Mouse (Mus musculus): ENCODE results near the gene E130308A19Rik. TPM values are rescaled to one million over a fixed set of nuclear protein-coding genes. Genes with fewer than 3 reads are reported as not detected.
"Not testable (repeated sequence)": the region's sequence is repeated elsewhere in the genome, so short reads cannot be mapped to it uniquely, and the experiment has no call there.

Gene E130308A19Rik
- total and polyA plus RNA-seq, 2 experiments from 2014 or later = 11.3 to 16.3 TPM

DNA sequence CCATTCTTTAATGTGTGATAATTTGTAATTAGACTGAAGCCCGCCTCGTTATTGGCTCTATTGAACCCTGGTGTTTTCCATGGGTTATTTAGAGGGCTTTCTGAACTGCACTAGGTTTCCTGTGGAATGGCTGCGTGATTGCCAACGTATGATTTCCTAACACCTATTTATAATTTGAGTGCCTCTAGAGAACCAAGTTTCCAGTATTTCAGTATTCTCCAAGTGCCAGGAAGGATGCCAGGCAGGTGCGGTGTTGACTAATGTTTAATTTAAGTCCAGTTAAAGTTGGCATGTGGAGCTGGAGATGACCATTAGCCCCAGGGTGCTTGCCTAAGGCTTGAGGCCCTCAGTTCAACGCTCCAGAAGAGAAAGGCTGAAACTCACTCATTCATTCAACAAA lies 161.1 kb downstream of the E130308A19Rik start:
- H3K4me3 ChIP-seq (ENCODE audit: low read depth, low read length) = no peak overlapping the region
- H3K27me3 ChIP-seq (ENCODE audit: control insufficient read depth, insufficient read depth, low read length) = no peaks in the 10 kb centered on the region
- ATAC-seq (ENCODE audit: insufficient read depth, low read depth) (no peak), DNase-seq (ENCODE audit: low spot score) (no peak)
- H3K9me3 ChIP-seq (replicated peaks; ENCODE audit: control insufficient read depth, low read length) = no peaks in the 10 kb centered on the region
- TF ChIP-seq CTCF (IDR thresholded peaks at IDR 0.05; ENCODE audit: low read depth) (no peak), EP300 (IDR thresholded peaks at IDR 0.05; ENCODE audit: low read depth) (no peak)
- WGBS = 60% methylated on average over 6 of the region's 6 CpGs
- H3K4me2 ChIP-seq (ENCODE audit: low read depth, low read length) = no peak overlapping the region
- no peaks in the 10 kb centered on the region for H3K36me3 ChIP-seq (replicated peaks; ENCODE audit: control insufficient read depth, insufficient read depth, low read length)
- no peak overlapping the region for H3K27ac ChIP-seq (ENCODE audit: low read depth)
- peaks cover 4% of the 10 kb centered on the region; the same call in 1 of the 2 replicates for H3K4me1 ChIP-seq (ENCODE audit: control insufficient read depth, insufficient read depth)
- H3K9ac ChIP-seq (replicated peaks; ENCODE audit: low read depth, low read length) = no peak overlapping the region

DNA sequence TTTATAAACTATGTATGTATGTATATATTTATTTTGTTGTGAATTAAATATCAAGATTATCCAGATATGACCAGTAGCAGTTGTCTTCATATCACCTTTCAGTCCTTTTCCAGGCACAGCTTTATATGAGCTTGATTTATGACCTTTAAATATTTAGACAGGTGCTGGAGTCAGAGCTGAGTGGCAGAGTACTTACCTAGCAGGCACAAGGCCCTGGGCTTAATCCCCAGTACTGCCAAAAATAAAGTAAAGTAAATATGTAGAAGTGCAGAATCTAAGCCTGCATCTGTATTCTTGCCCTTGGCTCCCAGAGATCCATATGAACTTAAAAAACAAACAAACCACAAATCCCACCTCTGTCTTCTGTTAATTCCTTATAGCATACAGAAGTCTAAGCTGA lies 163.0 kb downstream of the E130308A19Rik start:
- Histone ChIP-seq H3K4me1 (ENCODE audit: control insufficient read depth, insufficient read depth) (no peaks in the 10 kb centered on the region), H3K4me2 (ENCODE audit: low read depth, low read length) (no peak overlapping the region), H3K27me3 (ENCODE audit: control insufficient read depth, insufficient read depth, low read length) (no peaks in the 10 kb centered on the region), H3K9me3 (replicated peaks; ENCODE audit: control insufficient read depth, low read length) (no peaks in the 10 kb centered on the region), H3K4me3 (ENCODE audit: low read depth, low read length) (no peak overlapping the region), H3K9ac (replicated peaks; ENCODE audit: low read depth, low read length) (no peak overlapping the region), H3K27ac (ENCODE audit: low read depth) (no peak overlapping the region), H3K36me3 (replicated peaks; ENCODE audit: control insufficient read depth, insufficient read depth, low read length) (no peaks in the 10 kb centered on the region)
- DNase-seq (ENCODE audit: low spot score) (no peak), ATAC-seq (ENCODE audit: insufficient read depth, low read depth) (no peak)
- TF ChIP-seq CTCF (IDR thresholded peaks at IDR 0.05; ENCODE audit: low read depth) = no peak
- no peak for TF ChIP-seq EP300 (IDR thresholded peaks at IDR 0.05; ENCODE audit: low read depth)

DNA sequence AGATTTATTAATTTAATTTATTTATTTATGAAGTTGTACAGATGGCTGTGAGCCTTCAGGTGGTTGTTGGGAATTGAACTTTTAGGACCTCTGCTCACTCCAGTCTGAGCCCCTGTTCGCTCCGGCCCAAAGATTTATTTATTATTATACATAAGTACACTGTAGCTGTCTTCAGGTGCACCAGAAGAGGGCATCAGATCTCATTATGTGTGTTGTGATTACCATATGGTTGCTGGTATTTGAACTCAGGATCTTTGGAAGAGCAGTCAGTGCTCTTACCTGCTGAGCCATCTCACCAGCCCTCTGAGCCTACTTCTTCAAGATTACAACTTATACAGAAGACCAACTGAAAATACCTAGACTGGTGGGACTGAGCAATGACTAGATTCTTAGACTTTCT lies 167.6 kb downstream of the E130308A19Rik start:
- not testable (repeated sequence) for H3K36me3 ChIP-seq (replicated peaks; ENCODE audit: control insufficient read depth, insufficient read depth, low read length); H3K27ac ChIP-seq (ENCODE audit: low read depth); H3K4me3 ChIP-seq (ENCODE audit: low read depth, low read length); DNase-seq (ENCODE audit: low spot score); H3K4me2 ChIP-seq (ENCODE audit: low read depth, low read length); H3K4me1 ChIP-seq (ENCODE audit: control insufficient read depth, insufficient read depth); H3K27me3 ChIP-seq (ENCODE audit: control insufficient read depth, insufficient read depth, low read length); H3K9ac ChIP-seq (replicated peaks; ENCODE audit: low read depth, low read length); ATAC-seq (ENCODE audit: insufficient read depth, low read depth); H3K9me3 ChIP-seq (replicated peaks; ENCODE audit: control insufficient read depth, low read length)
- peak; percentile 21; the same call in 1 of the 2 replicates for TF ChIP-seq CTCF (IDR thresholded peaks at IDR 0.05; ENCODE audit: low read depth)
- WGBS = 79% methylated on average over 2 of the region's 2 CpGs

DNA sequence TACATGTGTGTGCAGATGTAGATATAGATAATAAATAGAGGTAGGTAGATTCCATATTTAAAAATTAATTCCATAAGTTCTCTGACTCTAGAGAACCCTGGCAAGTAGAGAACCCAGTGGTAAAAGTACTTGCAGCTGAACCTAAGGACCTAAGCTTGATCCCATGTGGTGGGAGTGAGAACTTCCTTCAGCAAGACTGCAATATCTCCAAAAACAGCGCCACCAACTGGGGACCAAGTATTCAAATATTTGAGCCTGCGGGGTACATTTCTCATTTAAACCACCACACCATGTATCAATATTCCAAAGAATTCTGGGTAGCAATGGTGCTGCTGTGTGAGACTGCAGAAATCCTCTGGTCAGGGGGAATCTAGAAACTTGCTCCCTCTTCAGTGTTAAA lies 168.1 kb downstream of the E130308A19Rik start:
- Histone ChIP-seq H3K4me1 (ENCODE audit: control insufficient read depth, insufficient read depth) (no peaks in the 10 kb centered on the region), H3K9me3 (replicated peaks; ENCODE audit: control insufficient read depth, low read length) (no peaks in the 10 kb centered on the region), H3K9ac (replicated peaks; ENCODE audit: low read depth, low read length) (no peak overlapping the region), H3K27me3 (ENCODE audit: control insufficient read depth, insufficient read depth, low read length) (no peaks in the 10 kb centered on the region), H3K27ac (ENCODE audit: low read depth) (no peak overlapping the region), H3K36me3 (replicated peaks; ENCODE audit: control insufficient read depth, insufficient read depth, low read length) (no peaks in the 10 kb centered on the region), H3K4me2 (ENCODE audit: low read depth, low read length) (no peak overlapping the region), H3K4me3 (ENCODE audit: low read depth, low read length) (no peak overlapping the region)
- 75% methylated on average over 2 of the region's 2 CpGs for WGBS
- TF ChIP-seq EP300 (IDR thresholded peaks at IDR 0.05; ENCODE audit: low read depth) (no peak), CTCF (IDR thresholded peaks at IDR 0.05; ENCODE audit: low read depth) (peak; percentile 14; the same call in 1 of the 2 replicates)
- ATAC-seq (ENCODE audit: insufficient read depth, low read depth) (no peak), DNase-seq (ENCODE audit: low spot score) (no peak)

DNA sequence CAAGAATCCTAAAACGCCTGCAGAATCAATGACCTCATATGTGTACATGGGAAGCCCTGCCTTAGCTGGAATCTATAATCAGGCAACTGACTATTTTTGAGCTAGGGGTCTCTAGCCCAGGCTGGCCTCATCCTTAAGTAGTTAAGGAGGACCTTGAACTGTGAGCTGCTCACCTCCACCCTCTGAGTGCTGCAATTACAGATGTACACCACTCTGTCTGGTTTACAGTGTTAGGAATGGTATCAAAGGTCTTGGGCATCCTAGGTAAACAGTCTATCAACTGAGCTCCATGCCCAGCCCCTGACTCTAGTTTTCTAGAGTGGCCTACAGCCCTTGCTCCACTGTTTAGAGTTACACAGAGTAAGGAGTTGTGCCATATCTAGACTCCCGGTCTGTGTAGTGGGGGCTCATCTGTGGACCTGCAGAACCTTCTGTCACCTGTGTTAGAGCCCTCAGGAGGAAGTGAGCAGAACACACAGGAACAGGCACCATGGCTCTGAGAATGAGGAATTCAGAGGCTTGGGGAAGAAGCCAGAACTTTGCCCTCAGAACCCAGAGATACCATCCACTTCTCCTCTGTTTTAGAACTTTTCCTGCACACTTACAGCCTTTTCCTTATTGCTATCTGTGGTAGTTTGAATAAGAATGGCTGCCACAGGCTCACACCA lies 169.9 kb downstream of the E130308A19Rik start:
- no peak overlapping the region for H3K4me2 ChIP-seq (ENCODE audit: low read depth, low read length)
- 56% methylated on average over 2 of the region's 2 CpGs for WGBS
- H3K9me3 ChIP-seq (replicated peaks; ENCODE audit: control insufficient read depth, low read length) = no peaks in the 10 kb centered on the region
- H3K27ac ChIP-seq (ENCODE audit: low read depth) = no peak overlapping the region
- TF ChIP-seq EP300 (IDR thresholded peaks at IDR 0.05; ENCODE audit: low read depth) (no peak), CTCF (IDR thresholded peaks at IDR 0.05; ENCODE audit: low read depth) (no peak)
- H3K4me1 ChIP-seq (ENCODE audit: control insufficient read depth, insufficient read depth) = no peaks in the 10 kb centered on the region
- no peaks in the 10 kb centered on the region for H3K36me3 ChIP-seq (replicated peaks; ENCODE audit: control insufficient read depth, insufficient read depth, low read length)
- no peak overlapping the region for H3K9ac ChIP-seq (replicated peaks; ENCODE audit: low read depth, low read length)
- no peak overlapping the region for H3K4me3 ChIP-seq (ENCODE audit: low read depth, low read length)
- no peaks in the 10 kb centered on the region for H3K27me3 ChIP-seq (ENCODE audit: control insufficient read depth, insufficient read depth, low read length)
- ATAC-seq (ENCODE audit: insufficient read depth, low read depth) (no peak), DNase-seq (ENCODE audit: low spot score) (no peak)

DNA sequence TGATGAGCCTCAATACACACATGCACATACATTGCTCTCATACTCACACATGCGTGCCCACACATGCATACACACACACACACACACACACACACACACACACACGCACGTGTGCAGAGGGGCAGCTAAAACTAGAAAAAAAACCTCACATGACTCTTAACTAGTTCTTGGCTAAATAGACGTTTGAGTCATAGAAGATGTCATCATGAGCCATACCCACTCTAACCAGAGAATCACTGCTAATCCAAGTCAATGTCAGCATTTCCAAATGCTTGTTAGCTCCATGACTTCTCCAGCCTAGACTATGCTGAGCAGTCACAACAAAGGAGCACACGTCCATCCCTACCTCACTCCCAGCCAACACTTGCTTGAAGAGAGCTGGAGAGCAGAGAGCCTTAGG lies 174.2 kb downstream of the E130308A19Rik start:
- H3K4me2 ChIP-seq (ENCODE audit: low read depth, low read length) = no peak overlapping the region

More for the DNA sequence above, 174.2 kb downstream of the E130308A19Rik start:
- no peak for DNase-seq (ENCODE audit: low spot score)
- H3K9me3 ChIP-seq (replicated peaks; ENCODE audit: control insufficient read depth, low read length) = no peaks in the 10 kb centered on the region
- H3K9ac ChIP-seq (replicated peaks; ENCODE audit: low read depth, low read length) = no peak overlapping the region
- no peak overlapping the region for H3K4me3 ChIP-seq (ENCODE audit: low read depth, low read length)
- ATAC-seq (ENCODE audit: insufficient read depth, low read depth) = no peak
- WGBS = 73% methylated on average over 5 of the region's 5 CpGs
- no peaks in the 10 kb centered on the region; the same call in 1 of the 2 replicates for H3K4me1 ChIP-seq (ENCODE audit: control insufficient read depth, insufficient read depth)
- no peaks in the 10 kb centered on the region for H3K27me3 ChIP-seq (ENCODE audit: control insufficient read depth, insufficient read depth, low read length)
- no peaks in the 10 kb centered on the region for H3K36me3 ChIP-seq (replicated peaks; ENCODE audit: control insufficient read depth, insufficient read depth, low read length)
- TF ChIP-seq EP300 (IDR thresholded peaks at IDR 0.05; ENCODE audit: low read depth) = no peak
- TF ChIP-seq CTCF (IDR thresholded peaks at IDR 0.05; ENCODE audit: low read depth) = no peak
- no peak overlapping the region for H3K27ac ChIP-seq (ENCODE audit: low read depth)

All from heart, postnatal 0 days (tissue).